Mouse (Mus musculus) ES-E14 (cell line): ENCODE data around the gene Gpr18. TPM values are rescaled to one million over a fixed set of nuclear protein-coding genes. Genes with fewer than 3 reads are reported as not detected.

Experiments used
- DNase-seq: peaks from one replicate; pipeline ENCODE4 v3.0.0-alpha.2; 2013; ENCODE audit warnings: low read depth, low spot score
- H3K27ac ChIP-seq: 2 replicates; pipeline ENCODE4 v1.5.1; 2012; ENCODE audit warnings: low read depth, mild to moderate bottlenecking, low read length, moderate library complexity, mixed read lengths; ENCODE audit not compliant: poor library complexity, insufficient read depth, severe bottlenecking
- H3K36me3 ChIP-seq: 2 replicates; pipeline ENCODE4 v1.6.1; 2012; ENCODE audit warnings: mild to moderate bottlenecking, low read length, moderate library complexity, mixed read lengths; ENCODE audit not compliant: control insufficient read depth, poor library complexity, insufficient read depth, severe bottlenecking
- H3K4me1 ChIP-seq, 2 experiments: fragments of 150-350 bp in 1 of 2; sonication (generic) in 1 of 2; 2 replicates each; pipeline ENCODE4 v1.6.1; 2012; ENCODE audit warnings: low read length in 2 of 2, mild to moderate bottlenecking in 1 of 2, mixed read lengths in 1 of 2; ENCODE audit not compliant: control insufficient read depth in 2 of 2, insufficient read depth in 2 of 2, poor library complexity in 1 of 2
- H3K4me3 ChIP-seq, 2 experiments: fragments of 150-350 bp in 1 of 2; sonication (generic) in 1 of 2; 2 replicates each; pipeline ENCODE4 v1.5.1; 2012; ENCODE audit warnings: low read length in 2 of 2, low read depth in 1 of 2, mild to moderate bottlenecking in 1 of 2, mixed read lengths in 1 of 2; ENCODE audit not compliant: insufficient read depth in 1 of 2, poor library complexity in 1 of 2, severe bottlenecking in 1 of 2
- H3K9ac ChIP-seq: 2 replicates; pipeline ENCODE4 v1.6.1; 2012; ENCODE audit warnings: low read depth, mild to moderate bottlenecking, low read length, mixed read lengths; ENCODE audit not compliant: poor library complexity, insufficient read depth, severe bottlenecking
- H3K9me3 ChIP-seq: fragments of 150-350 bp; sonication (generic); 2 replicates; pipeline ENCODE4 v1.6.1; 2012; ENCODE audit warnings: low read depth, mild to moderate bottlenecking, low read length; ENCODE audit not compliant: control insufficient read depth, insufficient read depth
- CHD2 ChIP-seq: IDR thresholded peaks from 2 replicates; pipeline ENCODE4 v1.6.1; 2014; ENCODE audit warnings: mild to moderate bottlenecking, low read depth, low read length, inconsistent platforms
- HCFC1 ChIP-seq: IDR thresholded peaks from 2 replicates; pipeline ENCODE4 v1.6.1; 2012; ENCODE audit warnings: low read length, inconsistent platforms, borderline replicate concordance; ENCODE audit not compliant: insufficient read depth
- MAFK ChIP-seq: IDR thresholded peaks from 2 replicates; pipeline ENCODE4 v1.6.1; 2014; ENCODE audit warnings: mild to moderate bottlenecking, low read depth, low read length, inconsistent platforms; ENCODE audit not compliant: insufficient read depth
- ZC3H11A ChIP-seq: IDR thresholded peaks from 2 replicates; pipeline ENCODE4 v1.6.1; 2012; ENCODE audit warnings: low read depth, mild to moderate bottlenecking, inconsistent platforms, low read length, borderline replicate concordance
- ZNF384 ChIP-seq: IDR thresholded peaks from 2 replicates; pipeline ENCODE4 v1.6.1; 2012; ENCODE audit warnings: low read depth, low read length, inconsistent platforms
- in situ Hi-C, 2 experiments: fragments of 600-800 bp; cut with MboI; formaldehyde crosslinking; loops; one replicate each; pipeline ENCODE4 v1.15.1; 2025; ENCODE audit warnings: low sequenced_read_pairs in 2 of 2, inconsistent platforms in 1 of 2; ENCODE audit not compliant: unreplicated experiment in 2 of 2
- total RNA-seq: library from RNA; depleted of rRNA; stranded (reverse); fragments of 300-350 nt; gene quantifications from 2 replicates; pipeline ENCODE4 v1.2.3, GENCODE M21; 2012

Gene Gpr18
- total RNA-seq, 1 experiment, result 0.49 TPM

DNA sequence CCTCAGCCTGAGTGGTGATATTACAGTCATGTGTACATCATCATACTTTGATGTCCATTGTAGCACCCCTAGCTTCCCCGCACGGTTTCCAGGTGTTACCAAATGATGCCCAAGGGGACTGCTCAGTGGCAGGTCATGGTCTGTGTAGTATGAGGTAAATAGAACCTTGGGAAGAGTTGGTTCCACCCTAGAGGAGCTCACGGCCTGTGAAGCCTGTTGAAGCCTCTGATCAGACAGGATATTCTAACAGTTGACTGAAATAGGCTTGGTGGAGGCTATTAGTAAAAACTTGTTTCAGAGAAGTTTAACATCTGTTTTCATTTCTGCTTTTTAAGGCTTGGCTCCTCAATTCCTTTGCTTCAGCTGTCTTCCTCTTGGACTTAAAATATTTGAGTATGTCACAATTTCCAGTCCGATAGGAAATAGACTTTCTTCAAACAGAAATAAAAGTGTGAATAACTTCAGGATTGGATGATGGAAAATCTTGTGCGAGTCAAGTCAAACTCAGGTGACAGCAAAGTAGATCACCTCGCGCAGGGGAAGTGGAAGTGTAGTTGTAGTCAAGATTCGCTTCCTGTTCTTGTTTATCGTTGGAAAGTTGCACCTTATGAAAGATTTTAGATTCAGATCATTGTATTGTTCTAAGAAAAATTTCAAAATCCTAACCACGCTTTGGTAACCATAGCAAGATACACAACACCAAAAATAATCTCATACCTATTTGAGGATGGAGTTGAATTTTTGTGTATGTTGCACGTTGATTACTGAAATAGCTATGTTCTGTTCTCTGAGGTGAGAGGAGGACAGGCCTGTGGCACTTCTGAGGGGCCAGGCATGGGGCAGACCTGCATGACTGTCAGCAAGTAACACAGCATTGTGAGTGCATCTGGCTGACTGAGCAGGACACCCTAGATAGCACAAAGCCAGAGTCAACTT lies 22.9 kb upstream of the Gpr18 start:
- no peak for DNase-seq
- Histone ChIP-seq H3K4me1 (no peaks in the 10 kb centered on the region; a peak in 1 of 4 replicates), H3K9me3 (no peaks in the 10 kb centered on the region), H3K27ac (no peak overlapping the region), H3K9ac (no peak overlapping the region), H3K4me3 (no peak overlapping the region), H3K36me3 (no peaks in the 10 kb centered on the region; the same call in 1 of the 2 replicates)
- in situ Hi-C loops, result no loop called here
- TF ChIP-seq ZC3H11A (no peak), ZNF384 (no peak), CHD2 (no peak), MAFK (no peak), HCFC1 (no peak)

DNA sequence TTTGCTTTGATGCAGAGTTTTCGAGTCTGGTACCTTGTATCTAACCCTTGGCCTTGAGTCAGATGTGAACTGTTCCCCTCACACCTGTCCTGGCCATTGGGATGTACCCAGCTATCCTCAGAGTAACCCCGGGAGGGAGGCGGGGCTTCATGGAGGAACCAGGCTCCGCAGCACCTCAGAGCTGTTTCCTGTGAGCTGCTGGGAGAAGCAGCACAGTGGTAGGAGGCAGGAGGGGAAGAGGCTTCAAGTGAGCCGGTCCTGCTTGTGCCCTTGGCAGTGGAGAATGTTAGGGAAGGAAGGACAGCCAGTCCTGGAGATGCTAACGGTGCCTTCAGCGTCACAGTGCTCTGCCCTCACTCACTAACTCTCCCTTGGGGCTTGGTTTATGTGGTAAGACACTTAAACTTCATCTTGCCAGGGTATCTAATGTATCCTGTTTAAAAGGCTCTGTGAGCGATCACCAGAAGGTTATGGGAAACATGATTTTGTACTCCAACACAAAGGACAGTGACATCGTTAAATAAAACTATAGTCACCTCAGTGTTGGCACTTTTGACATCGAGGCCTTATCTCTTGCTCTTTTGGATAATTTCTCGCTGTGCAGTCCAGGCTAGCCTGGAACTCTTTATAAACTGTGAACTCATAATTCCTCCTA lies 22.1 kb upstream of the Gpr18 start:
- no peaks in the 10 kb centered on the region for H3K9me3 ChIP-seq
- DNase-seq, result no peak
- TF ChIP-seq MAFK (no peak), ZNF384 (no peak), CHD2 (no peak), ZC3H11A (no peak), HCFC1 (no peak)
- H3K9ac ChIP-seq, result no peak overlapping the region
- no peak overlapping the region for H3K27ac ChIP-seq
- no peaks in the 10 kb centered on the region; the same call in 1 of the 2 replicates for H3K36me3 ChIP-seq
- H3K4me3 ChIP-seq, result no peak overlapping the region
- no peaks in the 10 kb centered on the region; a peak in 1 of 4 replicates for H3K4me1 ChIP-seq
- in situ Hi-C loops, result no loop called here

DNA sequence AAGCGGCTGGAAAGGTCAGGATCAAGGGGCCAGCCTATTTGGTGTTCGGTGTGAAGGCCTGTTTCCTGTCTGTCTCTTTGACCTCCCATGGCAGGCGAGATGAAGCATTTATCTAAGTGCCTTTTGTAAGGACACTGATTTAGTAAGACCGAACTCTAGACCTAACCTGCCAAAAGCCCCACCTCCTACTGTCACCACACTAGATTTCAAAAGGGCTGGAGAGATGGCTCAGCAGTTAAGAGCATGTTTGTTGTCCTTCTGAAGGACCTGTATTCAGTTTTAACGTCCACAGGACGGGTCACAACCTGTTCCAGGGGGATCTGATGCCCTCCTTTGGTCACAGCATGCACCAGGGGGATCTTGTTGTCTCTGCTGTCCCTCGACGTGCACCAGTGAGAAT lies 21.3 kb upstream of the Gpr18 start:
- H3K9me3 ChIP-seq, result no peaks in the 10 kb centered on the region
- TF ChIP-seq ZNF384, result no peak
- TF ChIP-seq ZC3H11A, result no peak
- no peak for TF ChIP-seq HCFC1
- TF ChIP-seq MAFK, result no peak
- no peak for TF ChIP-seq CHD2
- H3K27ac ChIP-seq, result no peak overlapping the region
- in situ Hi-C loops, result no loop called here
- H3K36me3 ChIP-seq, result no peaks in the 10 kb centered on the region; the same call in 1 of the 2 replicates
- no peak for DNase-seq
- peaks cover 0 to 2% of the 10 kb centered on the region in 2 experiments; a peak in 2 of 4 replicates for H3K4me1 ChIP-seq
- H3K4me3 ChIP-seq, result no peak overlapping the region
- H3K9ac ChIP-seq, result no peak overlapping the region

DNA sequence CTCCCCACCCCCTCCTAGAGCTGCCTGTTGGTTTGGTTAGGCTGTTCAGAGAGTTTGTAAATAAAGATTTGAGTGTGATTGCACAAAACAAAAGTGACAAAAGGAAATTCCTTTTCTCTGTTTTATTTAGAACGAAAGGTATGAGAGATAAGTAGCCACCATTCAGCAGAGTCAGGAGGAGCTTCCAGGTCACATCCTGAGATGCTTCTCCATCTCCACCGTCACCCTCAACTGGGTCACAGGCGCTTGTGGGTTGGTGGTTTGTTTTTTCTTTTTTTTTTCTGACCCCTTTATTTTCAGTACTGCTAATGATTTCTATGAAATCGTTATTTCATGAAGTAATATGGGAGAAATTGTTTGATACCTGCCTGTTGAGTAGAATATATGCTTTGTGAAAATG lies 20.8 kb upstream of the Gpr18 start:
- Histone ChIP-seq H3K9ac (no peak overlapping the region), H3K27ac (no peak overlapping the region), H3K36me3 (no peaks in the 10 kb centered on the region; the same call in 1 of the 2 replicates), H3K9me3 (no peaks in the 10 kb centered on the region), H3K4me3 (no peak overlapping the region), H3K4me1 (peaks cover 4 to 5% of the 10 kb centered on the region in 2 experiments; a peak in 2 of 4 replicates)
- no peak for DNase-seq
- no peak for TF ChIP-seq CHD2
- no peak for TF ChIP-seq ZC3H11A
- TF ChIP-seq MAFK, result no peak
- TF ChIP-seq ZNF384, result no peak
- no peak for TF ChIP-seq HCFC1
- in situ Hi-C loops, result no loop called here
